Mouse (Mus musculus): ENCODE measurements around the gene Mtss1l.
"Not testable (repeated sequence)": the region's sequence is repeated elsewhere in the genome, so short reads cannot be mapped to it uniquely, and the experiment has no call there.

Mtss1l gene

GRCm38 (mm10) chr8:110776335-110776734 lies 55.1 kb downstream of the Mtss1l start:
- no peak for DNase-seq (ENCODE audit: low spot score)

DNA sequence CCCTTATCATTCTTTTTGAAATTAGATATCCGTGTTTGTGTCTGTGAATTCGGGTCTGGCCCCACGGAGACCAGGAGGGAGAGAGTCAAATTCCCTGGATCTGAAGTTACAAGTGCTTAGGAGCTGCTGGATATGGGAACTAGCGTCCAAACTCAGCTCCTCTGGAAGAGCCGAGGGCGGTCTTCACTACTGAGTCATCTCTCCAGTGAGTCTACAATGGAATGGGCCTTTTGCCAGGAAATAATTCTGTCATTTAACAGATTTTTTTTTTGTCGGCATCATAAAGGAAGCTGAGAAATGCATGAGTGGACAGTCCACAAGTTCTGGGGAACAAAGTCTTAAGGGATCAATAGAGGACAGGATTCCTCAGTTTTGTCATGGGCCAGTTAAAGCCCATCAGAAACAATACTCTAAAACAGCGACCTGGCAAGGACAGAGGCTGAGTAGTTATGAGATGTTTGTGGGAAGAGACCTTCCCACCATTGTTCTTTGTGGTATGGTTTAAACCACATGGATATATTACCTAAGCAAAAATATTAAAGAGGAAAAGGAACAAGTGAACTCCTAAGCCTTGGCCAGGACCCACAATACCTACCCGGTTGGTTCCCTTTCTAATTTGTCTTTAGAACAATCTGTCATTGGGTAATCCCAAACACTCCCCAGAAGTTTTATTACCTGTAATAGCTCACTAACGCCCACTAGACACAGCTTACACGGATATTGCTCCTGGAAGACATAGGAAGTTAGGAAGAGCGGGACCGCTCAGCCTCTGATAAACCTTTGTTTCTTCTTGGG lies 58.8 kb downstream of the Mtss1l start:
- no peak for DNase-seq (ENCODE audit: low spot score)

- no peak for DNase-seq (ENCODE audit: low spot score)
Measured at GRCm38 (mm10) chr8:110785366-110785765, 64.1 kb downstream of the Mtss1l start.

DNA sequence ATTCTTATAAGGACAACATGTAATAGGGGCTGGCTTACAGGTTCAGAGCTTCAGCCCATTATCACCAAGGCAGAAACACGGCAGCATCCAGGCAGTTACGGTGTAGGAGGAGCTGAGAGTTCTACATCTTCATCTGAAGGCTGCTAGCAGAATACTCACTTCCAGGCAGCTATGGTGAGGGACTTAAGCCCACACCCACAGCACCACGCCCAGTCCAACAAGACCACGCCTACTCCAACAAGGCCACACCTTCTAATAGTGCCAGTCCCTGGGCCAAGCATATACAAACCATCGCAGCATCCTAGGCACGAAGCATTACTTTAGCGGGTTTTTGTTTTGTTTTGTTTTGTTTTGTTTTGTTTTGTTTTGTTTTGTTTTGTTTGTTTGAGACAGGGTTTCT lies 65.2 kb downstream of the Mtss1l start:
- not testable (repeated sequence) for DNase-seq (ENCODE audit: low spot score)

GRCm38 (mm10) chr8:110786934-110787333 lies 65.7 kb downstream of the Mtss1l start:
- DNase-seq (ENCODE audit: low spot score) = no peak

DNA sequence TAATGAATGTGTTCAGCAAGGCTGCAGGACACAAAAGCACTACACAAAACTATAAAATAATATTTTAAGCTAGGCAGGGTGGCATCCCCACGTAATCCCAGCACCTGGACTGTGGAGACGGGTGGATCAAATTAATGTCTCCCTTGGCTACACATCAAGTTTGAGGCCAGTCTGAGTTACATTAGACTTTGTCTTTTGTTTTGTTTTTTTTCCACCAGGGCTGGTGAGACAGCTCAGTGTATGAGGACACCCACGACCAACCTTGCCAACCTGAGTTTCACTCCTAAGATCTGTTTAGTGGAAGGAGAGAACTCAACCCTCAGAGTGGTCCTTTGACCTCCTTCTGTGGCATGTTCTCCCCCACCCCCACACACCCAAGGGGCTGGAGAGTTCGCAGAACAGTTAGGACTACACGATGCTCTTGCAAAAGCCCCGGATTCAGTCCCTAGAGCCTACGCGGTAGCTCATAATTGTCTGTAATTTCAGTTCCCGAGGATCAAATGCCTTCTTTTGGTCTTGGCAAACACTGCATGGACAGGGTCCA lies 66.2 kb downstream of the Mtss1l start:
- DNase-seq (ENCODE audit: low spot score) = no peak

DNA sequence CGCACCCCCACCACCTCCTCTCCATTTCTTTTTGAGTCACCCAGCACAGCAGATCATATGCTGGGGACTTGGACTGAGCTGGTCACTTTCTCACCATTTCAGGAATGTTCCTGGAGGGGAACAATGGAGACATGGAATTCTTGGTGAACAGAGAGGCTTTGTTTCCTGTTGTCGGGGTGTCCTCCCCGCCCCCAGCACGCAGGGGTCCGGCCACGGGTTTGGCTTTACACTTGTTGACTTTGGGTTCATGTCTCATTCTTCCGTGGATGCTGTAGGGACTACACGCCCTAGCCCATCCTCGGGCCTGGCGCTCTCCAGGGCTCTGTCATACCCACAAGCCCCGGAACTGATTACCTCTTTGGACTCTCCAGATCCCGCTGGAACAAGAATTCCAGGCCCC lies 67.7 kb downstream of the Mtss1l start:
- no peak for DNase-seq (ENCODE audit: low spot score)

- DNase-seq (ENCODE audit: low spot score) = no peak
Measured at GRCm38 (mm10) chr8:110789571-110789970, 68.3 kb downstream of the Mtss1l start.

GRCm38 (mm10) chr8:110790270-110790669 lies 69.0 kb downstream of the Mtss1l start:
- no peak for DNase-seq (ENCODE audit: low spot score)
